Mouse (Mus musculus) CD4-positive naive resting alpha-beta T cell, adult 76 days (primary cell): ENCODE measurements around the gene Dennd1a. TPM values are rescaled to one million over a fixed set of nuclear protein-coding genes. Genes with fewer than 3 reads are reported as not detected.

Source experiments
- total RNA-seq: library from RNA; stranded (reverse); gene quantifications from one replicate; pipeline ENCODE4 v1.2.4, GENCODE M21; 2023

Gene Dennd1a
- 68.9 TPM for total RNA-seq

DNA sequence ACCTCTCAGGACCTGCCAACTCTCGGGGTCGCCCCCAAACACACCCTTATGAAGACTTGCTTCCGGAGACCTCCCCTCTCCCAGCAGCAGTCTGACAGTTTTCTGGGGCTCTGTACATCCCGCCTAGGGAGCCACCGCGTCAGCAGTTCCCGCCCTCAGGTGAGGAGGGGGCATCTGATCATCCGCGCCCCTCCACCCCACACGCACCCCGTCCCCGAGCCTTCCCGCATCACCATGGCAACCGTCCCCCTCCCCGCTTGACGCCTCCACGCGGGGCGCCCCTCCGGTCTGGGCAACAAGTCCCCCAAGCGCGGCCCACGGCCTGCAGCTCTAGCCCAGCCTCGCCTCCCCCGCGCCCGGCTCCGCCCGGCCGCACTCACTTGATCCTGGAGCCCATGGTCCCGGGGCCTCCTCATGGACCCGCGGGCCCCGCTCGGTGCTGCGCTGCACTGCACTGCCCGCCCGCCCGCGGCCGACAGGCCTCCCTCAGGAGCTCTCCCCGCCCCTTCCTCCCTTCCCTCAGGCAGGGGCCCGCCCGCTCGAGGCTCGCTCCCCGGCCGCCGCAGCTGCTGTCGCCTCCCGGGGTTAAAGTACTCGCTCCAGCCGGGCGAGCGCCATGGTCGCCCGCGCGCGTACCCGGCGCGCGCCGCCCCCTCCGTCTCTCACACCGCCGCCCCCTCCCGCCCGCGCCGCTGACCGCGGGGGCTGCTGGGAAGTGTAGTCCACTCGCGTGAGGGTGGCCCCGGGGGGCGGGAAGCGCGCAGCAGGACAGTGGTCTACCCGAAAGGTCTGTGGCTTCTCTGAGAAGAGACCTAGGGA lies at the start of gene Dennd1a:
Gene Dennd1a (minus strand): TSS at position 658 of the 819 bp plus-strand sequence.

GRCm38 (mm10) chr2:37776016-37776415 lies 511.2 kb downstream of the Dennd1a start, which contains the start of gene Crb2:
TSS of gene Crb2 (plus strand) at chr2:37776249.

Other genes with a start within 250 kb of the Dennd1a start
- gene Lhx2, start 51.9 kb upstream of the Dennd1a start, total RNA-seq = not detected
- gene Nek6, start 224.3 kb upstream of the Dennd1a start, total RNA-seq = 1.6 TPM